Mouse (Mus musculus): ENCODE data around the gene Tgfb1.

The Tgfb1 gene

GRCm38 (mm10) chr7:25686680-25687531, at the start of gene Tgfb1:
Gene Tgfb1, plus strand, starts transcription at chr7:25687002.
- DNase-seq (ENCODE audit: low read depth, low spot score) = peak; percentile 85

GRCm38 (mm10) chr7:25637099-25637498, 49.7 kb upstream of the Tgfb1 start:
- no peak for DNase-seq (ENCODE audit: low read depth, low spot score)

GRCm38 (mm10) chr7:25639754-25640153, 47.0 kb upstream of the Tgfb1 start:
- DNase-seq (ENCODE audit: low read depth, low spot score) = no peak

DNA sequence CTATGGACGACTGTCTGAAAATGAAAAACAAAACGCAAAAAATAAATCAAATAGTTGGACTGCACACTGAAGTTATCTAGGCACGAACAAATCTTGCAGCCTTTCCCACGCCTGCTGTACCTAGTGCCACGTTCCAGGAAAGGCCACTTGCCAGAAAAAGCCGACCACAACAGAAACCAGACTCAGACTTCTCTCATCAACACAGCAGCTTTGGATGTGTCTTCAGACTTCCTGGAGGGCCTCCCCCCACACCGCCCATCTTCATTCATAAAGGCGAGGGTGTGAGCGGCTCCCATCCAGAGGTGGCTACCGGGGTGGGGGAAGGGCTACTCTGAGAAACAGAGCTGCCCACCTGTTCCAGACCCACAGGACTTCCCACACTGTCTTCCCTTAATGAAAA, 42.7 kb upstream of the Tgfb1 start:
- no peak for DNase-seq (ENCODE audit: low read depth, low spot score)

GRCm38 (mm10) chr7:25644631-25645030, 42.2 kb upstream of the Tgfb1 start:
- DNase-seq (ENCODE audit: low read depth, low spot score) = no peak

DNA sequence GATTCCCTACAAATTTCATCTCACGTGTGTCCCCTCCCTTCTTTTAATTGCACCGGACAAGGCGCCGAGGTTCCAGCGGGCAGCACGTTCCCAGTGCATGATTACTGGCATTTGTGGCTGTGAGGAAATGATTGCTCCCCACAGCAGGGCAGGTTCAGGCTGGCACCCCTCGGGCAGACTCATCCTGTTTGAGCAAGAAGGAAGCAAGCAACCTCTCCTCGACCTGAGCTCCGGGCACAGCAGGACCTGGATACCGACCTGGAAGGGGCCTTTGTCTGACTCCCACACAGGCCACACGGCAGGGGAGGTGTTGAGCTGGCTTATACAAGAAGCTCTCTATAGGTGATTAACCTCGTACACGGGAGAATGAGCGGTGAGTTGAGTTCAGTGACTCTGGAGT, 41.7 kb upstream of the Tgfb1 start:
- peak; percentile 48 for DNase-seq (ENCODE audit: low read depth, low spot score)

GRCm38 (mm10) chr7:25647574-25648123, 39.2 kb upstream of the Tgfb1 start:
- peak; percentile 45 for DNase-seq (ENCODE audit: low read depth, low spot score)

- no peak for DNase-seq (ENCODE audit: low read depth, low spot score)
These were observed 37.0 kb upstream of the Tgfb1 start for GRCm38 (mm10) chr7:25649839-25650238.

GRCm38 (mm10) chr7:25651281-25651680, 35.5 kb upstream of the Tgfb1 start:
- DNase-seq (ENCODE audit: low read depth, low spot score) = peak; percentile 37

DNA sequence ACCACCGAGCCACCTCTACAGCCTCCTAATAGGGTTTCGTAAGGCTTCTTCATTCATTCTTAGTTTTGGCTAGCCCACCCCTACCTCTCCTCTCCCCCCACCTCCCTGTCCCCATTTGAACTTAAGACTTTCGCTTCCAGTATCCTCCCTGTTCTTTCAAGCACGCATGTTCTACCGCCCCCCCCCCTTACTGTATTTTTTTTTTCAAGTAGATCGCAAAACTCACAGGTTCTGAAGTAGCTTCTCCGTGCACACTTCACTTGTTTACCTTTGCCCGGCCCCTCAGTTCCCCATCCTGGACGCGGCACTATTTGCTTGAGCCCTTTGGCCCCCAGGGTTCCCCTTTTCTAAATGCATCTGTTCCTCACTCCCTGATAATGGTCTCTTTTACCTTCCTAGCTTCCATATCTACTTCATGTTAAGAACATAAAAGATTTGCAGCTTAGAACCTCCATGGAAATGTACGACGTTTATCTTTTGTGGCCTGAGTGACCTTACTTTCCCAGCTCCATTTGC, 34.5 kb upstream of the Tgfb1 start:
- no peak for DNase-seq (ENCODE audit: low read depth, low spot score)

- peak; percentile 97 for DNase-seq (ENCODE audit: low read depth, low spot score)
These were observed 31.0 kb upstream of the Tgfb1 start for GRCm38 (mm10) chr7:25655601-25656428.

DNA sequence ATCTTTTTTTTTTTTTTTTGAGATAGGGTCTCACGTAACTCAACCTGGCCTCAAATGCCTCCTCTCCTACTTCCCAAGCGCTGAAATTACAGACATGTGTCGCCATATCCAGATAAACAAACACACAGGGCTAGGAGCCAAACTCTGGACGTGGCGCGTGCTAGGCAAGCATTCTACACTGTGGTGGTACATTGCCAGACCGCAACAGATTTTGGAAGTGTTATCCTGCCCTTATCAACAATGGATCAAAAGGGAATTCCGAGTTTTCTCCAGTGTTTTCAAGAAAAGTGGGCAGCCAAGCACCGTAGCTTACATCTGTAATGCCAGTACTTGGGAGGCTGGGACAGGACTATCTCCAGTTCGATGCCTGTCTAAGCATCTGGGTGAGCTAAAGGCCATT, 29.0 kb upstream of the Tgfb1 start:
- DNase-seq (ENCODE audit: low read depth, low spot score) = no peak

- DNase-seq (ENCODE audit: low read depth, low spot score) = peak; percentile 100
These were observed 27.9 kb upstream of the Tgfb1 start, which contains the start of the genes Bckdha and Exosc5 for GRCm38 (mm10) chr7:25658657-25659472. Gene Bckdha, minus strand, starts transcription at chr7:25658981. Gene Exosc5, plus strand, starts transcription at chr7:25659164.

DNA sequence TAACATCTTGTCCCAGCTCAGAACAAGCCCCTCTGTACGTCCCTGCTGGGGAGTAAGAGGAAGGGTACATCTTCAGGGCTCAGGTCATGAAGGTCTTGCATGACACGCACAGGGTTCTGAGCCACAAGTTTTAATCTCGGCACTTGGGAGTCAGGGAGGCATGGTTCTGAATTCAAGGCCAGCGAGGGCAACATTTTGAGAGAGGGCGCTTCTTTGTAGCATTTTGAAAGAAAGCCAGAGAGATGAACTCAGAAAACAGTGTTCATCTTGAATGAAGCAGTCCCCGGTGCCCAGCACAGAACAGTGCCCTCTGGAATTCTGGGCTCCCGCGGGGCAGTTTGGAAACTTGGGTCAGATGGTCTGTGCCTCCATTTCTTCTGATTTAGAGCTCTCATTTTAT, 20.4 kb upstream of the Tgfb1 start:
- no peak for DNase-seq (ENCODE audit: low read depth, low spot score)

DNA sequence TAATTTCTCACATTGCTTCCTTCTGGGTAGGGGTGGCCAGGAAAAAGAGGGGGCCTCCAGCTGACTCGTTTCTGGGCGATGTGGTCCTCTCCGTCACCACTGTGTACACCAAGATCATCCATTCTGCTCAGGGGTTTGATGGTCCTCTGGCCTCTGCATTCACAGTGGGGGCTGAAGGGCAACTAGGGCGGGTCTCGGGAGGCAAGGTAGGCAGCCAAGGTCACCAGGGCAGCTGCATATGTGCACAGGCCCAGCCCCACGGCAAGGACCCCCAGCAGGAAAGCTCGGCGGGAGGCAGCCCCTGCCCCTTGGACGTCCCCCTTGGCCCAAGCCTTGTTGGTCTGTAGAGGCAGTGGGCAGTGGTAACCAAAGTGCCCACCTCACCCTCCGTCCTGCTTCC, 17.6 kb upstream of the Tgfb1 start:
- peak; percentile 62 for DNase-seq (ENCODE audit: low read depth, low spot score)

GRCm38 (mm10) chr7:25669631-25670030, 17.2 kb upstream of the Tgfb1 start:
- peak; percentile 95 for DNase-seq (ENCODE audit: low read depth, low spot score)

DNA sequence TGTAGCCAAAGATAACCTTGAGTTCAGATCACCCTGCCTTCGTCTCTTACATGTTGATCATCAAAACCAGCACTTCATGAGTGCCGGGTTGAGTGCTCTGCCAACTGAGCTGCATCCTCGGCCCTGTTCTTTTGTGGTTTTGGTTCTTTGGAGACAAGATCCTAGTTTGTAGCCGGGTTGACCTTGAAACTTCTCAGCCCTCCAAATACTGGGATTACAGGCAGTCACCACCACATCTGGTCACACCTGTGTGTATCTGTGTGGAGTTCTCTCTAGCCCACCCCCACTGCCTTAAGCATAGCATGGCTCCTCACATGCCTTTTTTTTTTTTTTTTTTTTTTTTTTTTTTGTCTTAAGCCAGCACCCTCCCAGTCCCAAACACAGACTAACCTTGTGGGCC, 16.7 kb upstream of the Tgfb1 start:
- peak; percentile 68 for DNase-seq (ENCODE audit: low read depth, low spot score)

GRCm38 (mm10) chr7:25671686-25672085, 15.1 kb upstream of the Tgfb1 start:
- no peak for DNase-seq (ENCODE audit: low read depth, low spot score)

GRCm38 (mm10) chr7:25672442-25672841, 14.4 kb upstream of the Tgfb1 start:
- DNase-seq (ENCODE audit: low read depth, low spot score) = peak; percentile 85

DNA sequence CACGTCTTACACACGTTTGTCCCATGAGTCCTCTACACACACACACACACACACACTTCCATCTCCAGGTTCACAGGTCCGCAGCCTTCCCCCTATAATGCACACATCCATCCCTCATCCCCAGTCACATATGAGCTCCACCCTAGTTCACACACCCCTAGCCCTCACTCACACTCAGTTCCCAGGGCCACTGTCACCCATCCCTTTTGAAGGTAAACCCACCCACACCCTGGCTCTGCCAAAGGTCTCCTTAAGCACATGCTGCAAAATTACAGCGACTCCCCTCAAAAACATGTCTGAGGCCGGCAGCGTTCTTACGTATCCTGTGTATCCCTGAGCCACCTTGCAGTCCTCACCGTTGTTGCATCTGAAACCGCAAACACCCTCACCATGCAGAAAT, 12.5 kb upstream of the Tgfb1 start:
- no peak for DNase-seq (ENCODE audit: low read depth, low spot score)

- no peak for DNase-seq (ENCODE audit: low read depth, low spot score)
These were observed 12.0 kb upstream of the Tgfb1 start, which contains the start of gene Tmem91 for GRCm38 (mm10) chr7:25674719-25675300. Gene Tmem91, minus strand, starts transcription at chr7:25675166.
